Mouse (Mus musculus) MEL (cell line): ENCODE data around the gene 1700122O11Rik. TPM values are rescaled to one million over a fixed set of nuclear protein-coding genes. Genes with fewer than 3 reads are reported as not detected.

ENCODE experiments used
- DNase-seq: peaks from one replicate; pipeline ENCODE4 v3.0.0; 2011; ENCODE audit warnings: low read depth, low spot score
- H3K27ac ChIP-seq: 2 replicates; pipeline ENCODE4 v1.5.1; 2012; ENCODE audit warnings: low read depth, mild to moderate bottlenecking, control low read depth, low read length, moderate library complexity; ENCODE audit not compliant: control insufficient read depth
- H3K27me3 ChIP-seq, 2 experiments: fragments of 150-350 bp in 1 of 2; sonication (generic) in 1 of 2; 2 replicates each; pipeline ENCODE4 v1.6.1; 2012; ENCODE audit warnings: low read length in 2 of 2, mild to moderate bottlenecking in 2 of 2, improper control_type of control experiment in 1 of 2, moderate library complexity in 1 of 2; ENCODE audit not compliant: insufficient read depth in 2 of 2, control insufficient read depth in 1 of 2
- H3K36me3 ChIP-seq, 2 experiments: 2 replicates each; pipeline ENCODE4 v1.6.1; 2012 to 2014; ENCODE audit warnings: low read length in 2 of 2, improper control_type of control experiment in 1 of 2, inconsistent platforms in 1 of 2, mild to moderate bottlenecking in 1 of 2; ENCODE audit not compliant: insufficient read depth in 2 of 2, control insufficient read depth in 1 of 2
- H3K4me1 ChIP-seq, 2 experiments: fragments of 150-350 bp in 1 of 2; sonication (generic) in 1 of 2; 2 replicates each; pipeline ENCODE4 v1.6.1; 2012; ENCODE audit warnings: low read length in 2 of 2, improper control_type of control experiment in 1 of 2, mild to moderate bottlenecking in 1 of 2; ENCODE audit not compliant: insufficient read depth in 2 of 2, control insufficient read depth in 1 of 2
- H3K4me3 ChIP-seq, 2 experiments: fragments of 150-350 bp in 1 of 2; sonication (generic) in 1 of 2; 2 replicates each; pipeline ENCODE4 v1.5.1; 2012; ENCODE audit warnings: low read depth in 2 of 2, low read length in 2 of 2, mild to moderate bottlenecking in 2 of 2, moderate library complexity in 2 of 2, control low read depth in 1 of 2, improper control_type of control experiment in 1 of 2; ENCODE audit not compliant: control insufficient read depth in 1 of 2, insufficient read depth in 1 of 2
- H3K79me2 ChIP-seq: 2 replicates; pipeline ENCODE4 v1.6.1; 2012; ENCODE audit warnings: mild to moderate bottlenecking, low read length, moderate library complexity; ENCODE audit not compliant: control insufficient read depth, poor library complexity, insufficient read depth
- H3K9ac ChIP-seq: 2 replicates; pipeline ENCODE4 v1.6.1; 2012; ENCODE audit warnings: low read depth, mild to moderate bottlenecking, control low read depth, low read length, moderate library complexity; ENCODE audit not compliant: control insufficient read depth, poor library complexity, severe bottlenecking
- H3K9me3 ChIP-seq: fragments of 150-350 bp; sonication (generic); replicated peaks from 2 replicates; pipeline ENCODE4 v1.6.1; 2012; ENCODE audit warnings: mild to moderate bottlenecking, low read length, improper control_type of control experiment, moderate library complexity; ENCODE audit not compliant: insufficient read depth
- BHLHE40 ChIP-seq: IDR thresholded peaks from 2 replicates; pipeline ENCODE4 v1.6.1; 2012; ENCODE audit warnings: low read depth, mild to moderate bottlenecking, inconsistent platforms, low read length, improper control_type of control experiment, borderline replicate concordance
- CHD1 ChIP-seq: IDR thresholded peaks from 2 replicates; pipeline ENCODE4 v1.6.1; 2012; ENCODE audit warnings: low read depth, mild to moderate bottlenecking, inconsistent platforms, low read length, improper control_type of control experiment
- CHD2 ChIP-seq: IDR thresholded peaks from 2 replicates; pipeline ENCODE4 v1.6.1; 2011; ENCODE audit warnings: low read length, improper control_type of control experiment
- CTCF ChIP-seq, 3 experiments: IDR thresholded peaks in 2 of 3; conservative IDR thresholded peaks in 1 of 3; 2 replicates each; pipeline ENCODE4 v1.5.1; 2011 to 2012; ENCODE audit warnings: low read length in 3 of 3, low read depth in 2 of 3, mild to moderate bottlenecking in 2 of 3, improper control_type of control experiment in 1 of 3, inconsistent platforms in 1 of 3, mixed read lengths in 1 of 3, moderate library complexity in 1 of 3; ENCODE audit not compliant: control insufficient read depth in 1 of 3, insufficient read depth in 1 of 3, poor library complexity in 1 of 3, severe bottlenecking in 1 of 3
- ELF1 ChIP-seq: IDR thresholded peaks from 2 replicates; pipeline ENCODE4 v1.6.1; 2014; ENCODE audit warnings: low read depth, mild to moderate bottlenecking, inconsistent platforms, low read length, improper control_type of control experiment, moderate library complexity
- ETS1 ChIP-seq: IDR thresholded peaks from 2 replicates; pipeline ENCODE4 v1.6.1; 2012; ENCODE audit warnings: low read depth, mild to moderate bottlenecking, inconsistent platforms, low read length, improper control_type of control experiment, moderate library complexity
- GABPA ChIP-seq: IDR thresholded peaks from 2 replicates; pipeline ENCODE4 v1.6.1; 2012; ENCODE audit warnings: low read depth, mild to moderate bottlenecking, inconsistent platforms, low read length, improper control_type of control experiment, moderate library complexity
- GATA1 ChIP-seq: IDR thresholded peaks from 2 replicates; pipeline ENCODE4 v1.6.1; 2011; ENCODE audit warnings: low read depth, low read length, improper control_type of control experiment
- HCFC1 ChIP-seq: IDR thresholded peaks from 2 replicates; pipeline ENCODE4 v1.6.1; 2012; ENCODE audit warnings: low read depth, mild to moderate bottlenecking, inconsistent platforms, low read length, improper control_type of control experiment, moderate library complexity
- KAT2A ChIP-seq: conservative IDR thresholded peaks from 2 replicates; pipeline ENCODE4 v1.6.1; 2012; ENCODE audit warnings: low read depth, low read length, improper control_type of control experiment, inconsistent platforms
- MAFK ChIP-seq: IDR thresholded peaks from 2 replicates; pipeline ENCODE4 v1.6.1; 2011; ENCODE audit warnings: low read depth, mild to moderate bottlenecking, low read length, improper control_type of control experiment, borderline replicate concordance
- MAX ChIP-seq: IDR thresholded peaks from 2 replicates; pipeline ENCODE4 v1.6.1; 2011; ENCODE audit warnings: low read length, improper control_type of control experiment
- MXI1 ChIP-seq: IDR thresholded peaks from 2 replicates; pipeline ENCODE4 v1.6.1; 2011; ENCODE audit warnings: mild to moderate bottlenecking, low read depth, low read length, improper control_type of control experiment
- MYB ChIP-seq: IDR thresholded peaks from 2 replicates; pipeline ENCODE4 v1.6.1; 2011; ENCODE audit warnings: mild to moderate bottlenecking, low read depth, low read length, improper control_type of control experiment
- MYC ChIP-seq: IDR thresholded peaks from 2 replicates; pipeline ENCODE4 v1.6.1; 2011; ENCODE audit warnings: low read depth, mild to moderate bottlenecking, low read length, improper control_type of control experiment, moderate library complexity
- NELFE ChIP-seq: IDR thresholded peaks from 2 replicates; pipeline ENCODE4 v1.6.1; 2011; ENCODE audit warnings: low read depth, low read length, improper control_type of control experiment
- NRF1 ChIP-seq: IDR thresholded peaks from 2 replicates; pipeline ENCODE4 v1.6.1; 2014; ENCODE audit warnings: low read depth, mild to moderate bottlenecking, inconsistent platforms, low read length, improper control_type of control experiment, moderate library complexity; ENCODE audit not compliant: poor library complexity, insufficient read depth, severe bottlenecking
- POLR2A ChIP-seq, 2 experiments: IDR thresholded peaks; 2 replicates each; pipeline ENCODE4 v1.6.1; 2011 to 2012; ENCODE audit warnings: low read length in 2 of 2, mild to moderate bottlenecking in 2 of 2, control low read depth in 1 of 2, improper control_type of control experiment in 1 of 2, low read depth in 1 of 2, moderate library complexity in 1 of 2; ENCODE audit not compliant: control insufficient read depth in 1 of 2, insufficient read depth in 1 of 2, poor library complexity in 1 of 2
- POLR2AphosphoS2 ChIP-seq: IDR thresholded peaks from 2 replicates; pipeline ENCODE4 v1.6.1; 2011; ENCODE audit warnings: low read length, improper control_type of control experiment
- POLR2AphosphoS5 ChIP-seq: IDR thresholded peaks from 2 replicates; pipeline ENCODE4 v1.6.1; 2012; ENCODE audit warnings: low read depth, borderline replicate concordance, mild to moderate bottlenecking, inconsistent platforms, low read length, moderate library complexity, mixed read lengths
- RCOR1 ChIP-seq: IDR thresholded peaks from 2 replicates; pipeline ENCODE4 v1.6.1; 2012; ENCODE audit warnings: low read depth, mild to moderate bottlenecking, inconsistent platforms, low read length, improper control_type of control experiment
- SIN3A ChIP-seq: IDR thresholded peaks from 2 replicates; pipeline ENCODE4 v1.6.1; 2012; ENCODE audit warnings: low read length, improper control_type of control experiment, inconsistent platforms
- SMC3 ChIP-seq: IDR thresholded peaks from 2 replicates; pipeline ENCODE4 v1.6.1; 2011; ENCODE audit warnings: low read depth, low read length, improper control_type of control experiment
- TAL1 ChIP-seq: IDR thresholded peaks from 2 replicates; pipeline ENCODE4 v1.6.1; 2012; ENCODE audit warnings: mild to moderate bottlenecking, inconsistent platforms, low read length, moderate library complexity, mixed read lengths
- TBP ChIP-seq: IDR thresholded peaks from 2 replicates; pipeline ENCODE4 v1.8.0; 2011; ENCODE audit warnings: low read depth, low read length, improper control_type of control experiment
- TCF12 ChIP-seq: IDR thresholded peaks from 2 replicates; pipeline ENCODE4 v1.6.1; 2014; ENCODE audit warnings: low read depth, mild to moderate bottlenecking, inconsistent platforms, low read length, improper control_type of control experiment, moderate library complexity
- UBTF ChIP-seq: IDR thresholded peaks from 2 replicates; pipeline ENCODE4 v1.6.1; 2012; ENCODE audit warnings: low read depth, mild to moderate bottlenecking, inconsistent platforms, low read length, improper control_type of control experiment, moderate library complexity, borderline replicate concordance; ENCODE audit not compliant: insufficient read depth
- ZC3H11A ChIP-seq: IDR thresholded peaks from 2 replicates; pipeline ENCODE4 v1.6.1; 2012; ENCODE audit warnings: low read depth, mild to moderate bottlenecking, inconsistent platforms, low read length, improper control_type of control experiment
- ZKSCAN1 ChIP-seq: IDR thresholded peaks from 2 replicates; pipeline ENCODE4 v1.6.1; 2012; ENCODE audit warnings: low read depth, mild to moderate bottlenecking, inconsistent platforms, low read length, improper control_type of control experiment, moderate library complexity
- ZMIZ1 ChIP-seq: IDR thresholded peaks from 2 replicates; pipeline ENCODE4 v1.6.1; 2012; ENCODE audit warnings: low read depth, mild to moderate bottlenecking, inconsistent platforms, low read length, improper control_type of control experiment, moderate library complexity
- ZNF384 ChIP-seq: IDR thresholded peaks from 2 replicates; pipeline ENCODE4 v1.6.1; 2012; ENCODE audit warnings: low read depth, mild to moderate bottlenecking, inconsistent platforms, low read length, improper control_type of control experiment
- polyA plus RNA-seq, 2 experiments: library from polyadenylated mRNA; stranded (reverse) in 1 of 2; unstranded in 1 of 2; fragments of >175 nt in 1 of 2; fragments of >200 nt in 1 of 2; gene quantifications; 2 replicates each; pipeline versions ENCODE4 v1.2.1 to v1.2.4; 2012; ENCODE audit warnings: low replicate concordance in 2 of 2, low read depth in 1 of 2; ENCODE audit not compliant: insufficient read length in 2 of 2, insufficient read depth in 1 of 2, missing spikeins in 1 of 2
- total RNA-seq: library from RNA; depleted of rRNA; stranded (reverse); fragments of 300-350 nt; gene quantifications from 2 replicates; pipeline ENCODE4 v1.2.3, GENCODE M21; 2012

The 1700122O11Rik gene
- total and polyA plus RNA-seq, 3 experiments: not detected

DNA sequence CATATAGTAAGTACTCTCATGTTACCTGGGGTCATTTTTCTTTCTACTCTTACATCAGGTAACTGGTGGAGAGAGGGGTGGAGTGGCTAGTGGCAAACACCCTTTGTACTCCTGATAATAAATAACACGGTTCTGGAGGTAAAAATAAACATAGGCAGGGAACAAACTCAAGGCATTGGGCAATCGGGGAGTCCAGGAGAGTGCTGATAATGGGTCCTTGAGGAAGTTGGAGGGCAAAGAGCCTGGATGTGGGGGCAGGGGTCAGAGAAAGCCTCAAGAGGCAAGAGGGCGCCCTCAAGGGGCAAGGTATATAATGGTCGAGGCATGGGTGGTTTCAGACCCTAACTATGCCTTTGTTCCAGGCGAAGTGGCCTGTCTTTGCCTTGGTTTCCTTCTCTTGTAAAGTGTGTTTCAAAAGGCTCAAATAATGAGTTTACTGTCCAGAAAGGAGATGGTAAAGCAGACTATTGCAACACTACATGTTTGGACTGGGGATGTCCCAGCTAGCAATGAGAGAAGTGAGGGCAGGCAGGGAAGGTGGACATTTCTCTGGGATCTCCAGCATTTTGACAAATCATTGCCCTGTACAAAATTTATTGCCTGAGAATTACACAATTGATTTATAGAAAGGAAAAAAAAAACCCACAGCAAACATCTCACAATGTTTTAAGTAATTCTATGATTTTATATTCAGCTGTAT is 13.7 kb upstream of the 1700122O11Rik start:
- no peaks in the 10 kb centered on the region for H3K79me2 ChIP-seq
- no peaks in the 10 kb centered on the region; a peak in 1 of 4 replicates for H3K27me3 ChIP-seq
- TF ChIP-seq CTCF (IDR thresholded peaks at IDR 0.05 in 2 of 3, conservative IDR thresholded peaks at IDR 0.05 in 1 of 3; ENCODE audit: control insufficient read depth in 1 of 3, insufficient read depth in 1 of 3, low read depth in 2 of 3, low read length in 3 of 3, poor library complexity in 1 of 3, severe bottlenecking in 1 of 3) (0 out of 6 replicates have a peak, but pooled peaks of 1 of the 3 experiments have one; percentile 3), ZMIZ1 (no peak)
- DNase-seq: no peak
- H3K36me3 ChIP-seq: no peaks in the 10 kb centered on the region; a peak in 1 of 4 replicates
- no peak overlapping the region for H3K4me3 ChIP-seq
- H3K27ac ChIP-seq: no peak overlapping the region
- no peaks in the 10 kb centered on the region for H3K9me3 ChIP-seq
- no peak overlapping the region for H3K9ac ChIP-seq
- H3K4me1 ChIP-seq: peaks cover 0 to 3% of the 10 kb centered on the region in 2 experiments; a peak in 2 of 4 replicates

DNA sequence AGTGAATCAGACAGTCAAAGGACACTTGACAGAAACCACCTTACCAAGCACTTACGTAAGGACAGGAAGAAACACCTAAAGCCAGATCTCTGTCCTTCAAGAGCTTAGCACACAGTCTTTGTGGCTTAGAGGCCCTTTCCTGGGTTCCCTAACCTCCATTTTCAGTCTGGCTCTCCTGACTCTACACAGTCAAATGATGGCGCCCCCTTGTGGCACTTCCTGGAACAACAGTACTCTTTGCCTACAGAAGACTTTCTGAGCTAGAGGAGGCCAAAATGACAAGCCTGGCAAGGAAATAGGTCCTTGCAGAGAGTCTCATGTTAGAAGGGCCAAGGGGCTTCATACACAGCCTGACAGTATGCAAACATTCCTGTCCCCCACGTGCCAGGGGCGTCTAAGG is 7.5 kb upstream of the 1700122O11Rik start:
- DNase-seq: peak; percentile 79
- no peak overlapping the region for H3K9ac ChIP-seq
- no peak overlapping the region for H3K4me3 ChIP-seq
- no peaks in the 10 kb centered on the region; the same call in 1 of the 2 replicates for H3K79me2 ChIP-seq
- H3K9me3 ChIP-seq: no peaks in the 10 kb centered on the region
- H3K27ac ChIP-seq: no peak overlapping the region
- peaks cover 4 to 10% of the 10 kb centered on the region in 2 experiments; a peak in 3 of 4 replicates for H3K4me1 ChIP-seq
- peaks cover 0 to 9% of the 10 kb centered on the region in 2 experiments; a peak in 2 of 4 replicates for H3K36me3 ChIP-seq
- no peaks in the 10 kb centered on the region for H3K27me3 ChIP-seq
- TF ChIP-seq NRF1 (no peak), ETS1 (no peak), GATA1 (no peak), ZC3H11A (peak; percentile 57), MXI1 (no peak), RCOR1 (no peak), UBTF (no peak), SMC3 (peak; percentile 79), MAX (no peak), MYC (no peak), BHLHE40 (no peak), MYB (no peak), ZKSCAN1 (no peak), POLR2AphosphoS5 (no peak), TAL1 (no peak), CHD1 (no peak), ELF1 (peak; percentile 76), GABPA (no peak), TCF12 (no peak), CTCF (IDR thresholded peaks at IDR 0.05 in 2 of 3, conservative IDR thresholded peaks at IDR 0.05 in 1 of 3; ENCODE audit: control insufficient read depth in 1 of 3, insufficient read depth in 1 of 3, low read depth in 2 of 3, low read length in 3 of 3, poor library complexity in 1 of 3, severe bottlenecking in 1 of 3) (peak; percentile 75 to 82 (median 78)), CHD2 (no peak), POLR2AphosphoS2 (no peak), SIN3A (no peak), KAT2A (no peak), HCFC1 (0 out of 2 replicates have a peak, but pooled peaks have one; percentile 27), ZNF384 (no peak), NELFE (no peak), MAFK (no peak), TBP (no peak), POLR2A (IDR thresholded peaks at IDR 0.05; ENCODE audit: control insufficient read depth in 1 of 2, insufficient read depth in 1 of 2, low read depth in 1 of 2, low read length in 2 of 2, poor library complexity in 1 of 2) (no peak)
